Mouse (Mus musculus) intestine, embryonic 15.5 days (tissue): ENCODE data around the gene Trim2. TPM values are rescaled to one million over a fixed set of nuclear protein-coding genes. Genes with fewer than 3 reads are reported as not detected.
A peak's percentile ranks its signal among the peaks of the same experiment; 100 is the strongest.

Experiments used
- ATAC-seq: fragments of 200-750 bp; cut with Nextera tagmentation; 2 replicates; pipeline ENCODE4 v1.8.0; 2017; ENCODE audit warnings: moderate TSS enrichment, moderate library complexity
- H3K27ac ChIP-seq: fragments of 300-500 bp; sonication (generic); 2 replicates; pipeline ENCODE4 v1.5.1; 2015; ENCODE audit warnings: mild to moderate bottlenecking, inconsistent platforms
- H3K27me3 ChIP-seq: fragments of 300-500 bp; sonication (generic); replicated peaks from 2 replicates; pipeline ENCODE4 v1.6.1; 2015; ENCODE audit warnings: inconsistent platforms
- H3K36me3 ChIP-seq: fragments of 300-500 bp; sonication (generic); 2 replicates; pipeline ENCODE4 v1.6.1; 2015; ENCODE audit warnings: inconsistent platforms
- H3K4me1 ChIP-seq: fragments of 300-500 bp; sonication (generic); replicated peaks from 2 replicates; pipeline ENCODE4 v1.6.1; 2015; ENCODE audit warnings: inconsistent platforms
- H3K4me2 ChIP-seq: fragments of 300-500 bp; sonication (generic); replicated peaks from 2 replicates; pipeline ENCODE4 v1.6.1; 2015; ENCODE audit warnings: mild to moderate bottlenecking, inconsistent platforms
- H3K4me3 ChIP-seq: fragments of 300-500 bp; sonication (generic); replicated peaks from 2 replicates; pipeline ENCODE4 v1.5.1; 2015; ENCODE audit warnings: inconsistent platforms
- H3K9ac ChIP-seq: fragments of 300-500 bp; sonication (generic); 2 replicates; pipeline ENCODE4 v1.6.1; 2015; ENCODE audit warnings: inconsistent platforms
- H3K9me3 ChIP-seq: fragments of 300-500 bp; sonication (generic); 2 replicates; pipeline ENCODE4 v1.6.1; 2016; ENCODE audit warnings: inconsistent platforms
- WGBS: fragments of 180-500 bp; shearing (Covaris S2); methylation state at CpG from one replicate; pipeline ENCODE4 v1.1.7; 2015; 5-methylcytosine and 5-hydroxymethylcytosine counted together
- polyA plus RNA-seq: library from polyadenylated mRNA; unstranded; fragments of >200 nt; fragmentation: Nextera tagmentation; extraction: Ambion mirVana; gene quantifications from 2 replicates; pipeline ENCODE4 v1.2.1, GENCODE M21; 2015

Gene Trim2
- polyA plus RNA-seq, 1 experiment from 2014 or later: 57.2 TPM

DNA sequence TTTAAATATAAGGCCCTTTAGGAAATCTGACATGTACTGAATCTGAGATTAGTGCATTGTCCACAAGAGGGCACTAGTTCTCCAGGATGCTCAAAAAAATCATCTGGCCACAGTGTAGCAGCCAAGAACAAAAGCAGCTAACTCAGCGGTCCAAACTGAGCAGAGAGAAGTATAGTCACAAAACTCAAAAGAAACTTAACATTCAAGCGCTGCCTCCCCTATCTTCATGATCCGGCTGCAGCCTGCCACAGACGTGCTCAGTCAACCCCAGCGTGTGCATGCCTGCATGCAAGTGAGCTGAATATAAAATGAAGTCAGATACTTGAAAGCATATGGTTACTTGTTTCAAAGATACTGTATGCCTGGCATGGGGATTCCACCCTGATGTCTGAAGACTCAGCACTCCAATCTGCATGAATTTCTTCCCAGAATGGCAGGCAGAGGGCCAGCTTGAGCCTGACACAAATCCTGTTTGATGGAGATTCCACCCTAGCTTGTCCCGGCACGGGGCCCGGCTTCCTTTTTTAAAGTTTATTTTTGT is 8.0 kb upstream of the Trim2 start:
- Histone ChIP-seq H3K27me3 (no peaks in the 10 kb centered on the region), H3K4me1 (0 out of 2 replicates have a peak, but pooled peaks cover 7% of the 10 kb centered on the region), H3K36me3 (no peaks in the 10 kb centered on the region), H3K27ac (0 out of 2 replicates have a peak overlapping the region, but pooled peaks have one; percentile 54), H3K4me3 (no peak overlapping the region), H3K9me3 (no peaks in the 10 kb centered on the region), H3K9ac (no peak overlapping the region), H3K4me2 (peak overlapping the region; percentile 40)
- 26% methylated on average over 8 of the region's 8 CpGs for WGBS
- peak; percentile 67 for ATAC-seq

DNA sequence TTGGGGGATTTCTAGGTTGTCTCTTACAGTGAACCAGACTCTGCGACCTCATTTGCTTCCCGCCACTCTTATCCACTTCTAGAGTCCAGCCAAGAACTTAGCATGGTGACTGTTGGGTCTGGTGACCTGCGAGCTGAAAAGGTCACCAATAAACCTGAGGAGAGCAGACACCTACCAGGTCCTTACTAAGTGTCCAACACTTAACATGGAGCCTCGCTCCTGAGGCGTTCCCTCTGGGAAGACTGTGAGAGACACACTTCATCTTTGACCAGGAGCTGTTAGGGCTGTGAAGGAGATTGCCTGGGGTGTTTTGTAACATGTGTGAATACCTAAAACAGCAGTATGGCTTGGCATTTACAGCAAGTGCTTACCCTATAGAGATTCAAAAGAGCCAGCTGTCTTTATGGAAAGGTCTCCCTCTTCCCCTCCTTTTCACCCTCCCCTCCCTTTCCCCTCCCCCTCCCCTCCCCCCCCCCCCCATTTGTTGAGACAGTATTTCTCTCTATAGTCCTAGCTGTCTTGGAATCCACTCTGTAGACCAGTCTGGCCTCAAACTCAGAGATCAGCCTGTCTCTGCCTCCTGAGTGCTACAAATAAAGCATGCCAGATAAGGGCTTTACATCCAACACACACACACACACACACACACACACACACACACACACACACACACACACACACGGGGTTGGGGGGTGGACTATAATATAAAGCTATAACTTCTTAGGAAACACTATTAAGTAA is 7.3 kb upstream of the Trim2 start:
- no peaks in the 10 kb centered on the region for H3K27me3 ChIP-seq
- WGBS: 75% methylated on average over 6 of the region's 6 CpGs
- no peaks in the 10 kb centered on the region for H3K9me3 ChIP-seq
- H3K27ac ChIP-seq: no peak overlapping the region
- H3K9ac ChIP-seq: no peak overlapping the region
- no peak for ATAC-seq
- H3K4me1 ChIP-seq: 0 out of 2 replicates have a peak, but pooled peaks cover 7% of the 10 kb centered on the region
- H3K4me2 ChIP-seq: no peak overlapping the region
- no peak overlapping the region for H3K4me3 ChIP-seq
- no peaks in the 10 kb centered on the region for H3K36me3 ChIP-seq

DNA sequence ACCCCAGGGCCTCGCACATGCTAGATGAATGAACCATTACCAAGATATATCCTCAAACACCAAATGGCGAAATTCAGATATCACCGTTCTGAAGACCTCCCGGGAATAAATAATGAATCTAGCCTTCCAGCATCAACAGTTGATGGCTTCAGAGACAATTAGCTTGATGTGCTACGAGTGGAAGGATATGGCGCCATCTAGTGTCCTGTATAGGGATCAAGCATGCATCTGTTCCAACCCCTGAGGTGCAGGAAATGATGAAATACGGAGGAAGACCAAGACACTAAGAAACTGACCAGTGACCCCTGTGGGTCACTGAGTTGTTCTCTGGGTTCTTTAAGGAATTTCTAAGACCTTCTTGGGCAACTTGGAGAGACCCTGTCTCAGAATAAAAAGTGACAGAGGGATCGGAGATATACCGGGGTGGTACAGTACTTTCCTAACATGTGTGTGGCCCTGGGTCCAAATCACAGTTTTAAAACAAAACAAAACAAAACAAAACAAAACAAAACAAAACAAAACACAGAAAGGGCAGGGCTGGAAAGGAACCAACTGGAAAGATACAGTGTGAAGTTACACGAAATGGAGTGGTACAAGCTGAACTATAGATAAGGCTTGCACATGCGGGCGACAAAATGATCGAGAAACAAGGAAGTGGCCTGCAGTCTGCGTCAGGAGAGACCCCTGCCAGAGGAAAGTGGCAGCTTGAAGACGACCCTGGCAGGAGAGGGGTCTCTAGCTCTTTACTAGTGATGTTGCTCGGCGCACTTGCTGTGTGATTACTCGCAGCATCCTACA is 6.5 kb upstream of the Trim2 start:
- Histone ChIP-seq H3K4me1 (0 out of 2 replicates have a peak, but pooled peaks cover 7% of the 10 kb centered on the region), H3K27me3 (no peaks in the 10 kb centered on the region), H3K4me3 (no peak overlapping the region), H3K9ac (no peak overlapping the region), H3K36me3 (no peaks in the 10 kb centered on the region), H3K27ac (no peak overlapping the region), H3K9me3 (no peaks in the 10 kb centered on the region), H3K4me2 (no peak overlapping the region)
- ATAC-seq: peak; percentile 52; the same call in 1 of the 2 replicates
- WGBS: 50% methylated on average over 18 of the region's 18 CpGs

DNA sequence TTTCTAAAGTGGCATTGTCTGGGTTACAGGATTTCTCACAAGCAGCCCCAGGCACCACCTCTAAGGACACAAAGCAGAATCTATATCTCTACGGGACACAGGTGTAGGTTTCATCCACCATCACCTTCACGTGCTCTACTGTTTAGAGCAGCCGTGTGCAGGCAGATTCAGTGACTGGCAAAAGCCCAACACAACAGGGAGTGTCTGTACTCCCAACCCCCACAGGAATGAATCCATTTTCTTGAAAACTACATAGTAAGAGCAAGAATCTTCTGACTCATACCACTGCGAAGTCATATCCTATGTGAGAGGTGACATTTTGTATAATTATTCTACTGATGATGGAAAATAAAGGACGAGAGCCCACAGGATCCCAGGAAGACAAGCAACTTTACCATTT is 5.6 kb upstream of the Trim2 start:
- Histone ChIP-seq H3K9ac (no peak overlapping the region), H3K27me3 (no peaks in the 10 kb centered on the region), H3K4me3 (no peak overlapping the region), H3K36me3 (no peaks in the 10 kb centered on the region), H3K27ac (no peak overlapping the region), H3K9me3 (no peaks in the 10 kb centered on the region), H3K4me1 (0 out of 2 replicates have a peak, but pooled peaks cover 7% of the 10 kb centered on the region), H3K4me2 (no peak overlapping the region)
- 79% methylated on average over 5 of the region's 5 CpGs for WGBS
- ATAC-seq: no peak

DNA sequence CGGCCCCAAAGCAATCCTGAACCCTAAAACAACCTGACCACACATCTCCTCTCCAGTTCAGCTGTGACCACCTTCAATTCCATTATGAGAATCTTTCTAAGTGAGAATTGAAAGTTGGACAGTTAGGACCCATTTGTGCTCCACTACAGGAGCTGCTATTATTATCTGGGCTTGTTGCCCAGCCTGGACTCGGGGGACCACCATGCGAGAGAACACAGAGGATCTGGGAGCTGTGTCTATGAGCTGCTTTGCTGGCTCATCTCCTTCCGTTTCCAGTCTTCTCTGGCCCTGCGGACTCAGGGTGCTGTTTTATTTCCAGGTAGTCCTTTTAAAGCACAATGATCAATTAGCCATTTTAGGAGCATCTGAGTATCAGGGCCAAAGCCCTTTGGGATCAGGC is 839 bp upstream of the Trim2 start:
- Histone ChIP-seq H3K9ac (no peak overlapping the region), H3K4me3 (no peak overlapping the region), H3K36me3 (no peaks in the 10 kb centered on the region), H3K27ac (no peak overlapping the region), H3K27me3 (peaks cover 24% of the 10 kb centered on the region; the same call in 1 of the 2 replicates), H3K4me1 (peaks cover 16% of the 10 kb centered on the region), H3K9me3 (no peaks in the 10 kb centered on the region), H3K4me2 (no peak overlapping the region)
- WGBS: 70% methylated on average over 5 of the region's 5 CpGs
- no peak for ATAC-seq

DNA sequence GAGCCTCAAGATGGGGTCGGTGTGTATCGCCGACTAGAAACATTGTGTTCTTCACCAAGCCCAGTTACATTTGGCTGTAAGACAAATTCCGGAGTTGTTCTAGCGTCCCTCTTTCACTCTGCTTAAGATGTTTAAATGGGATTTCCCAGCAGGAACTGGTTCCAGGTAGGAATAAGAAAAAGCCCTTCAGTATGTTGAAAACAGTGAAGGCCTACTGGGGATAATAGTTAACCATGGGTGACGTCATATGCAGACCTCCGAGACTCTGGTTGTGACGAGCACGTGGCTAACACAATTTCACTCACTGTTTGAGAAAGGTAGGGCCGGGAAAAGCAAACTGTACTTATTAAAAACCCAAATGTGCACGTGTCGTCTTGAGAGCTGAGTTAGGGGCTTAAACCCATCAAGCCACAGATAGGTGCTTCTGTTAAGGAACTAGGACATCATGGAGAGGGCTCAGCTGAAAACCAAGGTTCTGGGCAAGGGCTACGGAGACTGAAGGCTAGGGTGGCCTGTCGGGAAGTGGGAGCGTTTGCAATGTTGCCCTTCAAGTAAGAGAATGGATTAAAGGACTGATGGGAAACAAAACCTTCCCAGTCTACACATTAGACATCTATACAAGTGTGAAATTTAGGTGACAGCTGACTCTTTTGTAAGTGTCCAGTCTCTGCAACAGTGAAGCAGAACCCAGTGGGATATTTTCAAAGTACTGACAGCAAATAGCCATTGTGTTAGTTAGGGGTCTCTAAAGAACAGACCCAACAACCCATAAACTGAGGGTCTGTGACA is 761 bp downstream of the Trim2 start:
- peak overlapping the region; percentile 38; the same call in 1 of the 2 replicates for H3K4me3 ChIP-seq
- no peaks in the 10 kb centered on the region for H3K36me3 ChIP-seq
- WGBS: 46% methylated on average over 15 of the region's 15 CpGs
- H3K4me1 ChIP-seq: peaks cover 16% of the 10 kb centered on the region
- no peak overlapping the region for H3K27ac ChIP-seq
- H3K27me3 ChIP-seq: peaks cover 24% of the 10 kb centered on the region; the same call in 1 of the 2 replicates
- no peaks in the 10 kb centered on the region for H3K9me3 ChIP-seq
- ATAC-seq: no peak
- peak overlapping the region; percentile 93; the same call in 1 of the 2 replicates for H3K4me2 ChIP-seq
- H3K9ac ChIP-seq: no peak overlapping the region

DNA sequence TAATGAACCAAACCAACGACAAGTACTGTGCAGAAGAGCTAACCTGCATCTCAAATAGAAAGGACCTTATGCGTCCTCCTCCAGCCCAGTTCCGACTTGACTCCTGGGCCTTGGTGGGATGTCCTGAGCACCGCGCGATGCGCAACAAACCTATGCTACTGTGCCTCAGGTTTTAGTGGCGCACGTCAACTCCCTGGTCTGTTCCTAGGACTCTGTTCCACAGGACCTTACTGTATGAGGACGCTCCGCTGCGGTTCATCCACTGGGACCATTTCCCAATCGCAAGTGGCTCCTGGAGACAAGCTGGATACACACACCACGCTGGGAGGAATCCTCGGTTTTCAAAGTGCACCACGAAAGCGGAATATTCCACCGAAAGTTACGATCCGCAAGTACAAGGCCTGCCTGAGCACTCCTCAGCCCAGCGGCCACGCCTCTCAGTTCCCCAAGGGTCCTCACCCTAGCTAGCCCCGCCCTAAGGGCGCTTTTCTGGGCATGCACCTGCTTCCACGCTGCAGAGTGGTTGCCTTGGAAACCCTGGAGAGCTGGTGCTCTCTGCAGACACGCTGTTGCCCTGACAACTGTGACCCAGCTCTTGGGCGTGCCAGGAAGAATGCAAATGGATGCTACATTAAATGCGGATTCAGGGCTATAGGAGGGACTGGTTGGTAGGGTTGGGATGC is 1.5 kb downstream of the Trim2 start:
- H3K4me3 ChIP-seq: peak overlapping the region; percentile 38
- H3K9me3 ChIP-seq: no peaks in the 10 kb centered on the region
- peak overlapping the region; percentile 93 for H3K4me2 ChIP-seq
- H3K36me3 ChIP-seq: no peaks in the 10 kb centered on the region
- peaks cover 16% of the 10 kb centered on the region for H3K4me1 ChIP-seq
- H3K9ac ChIP-seq: 0 out of 2 replicates have a peak overlapping the region, but pooled peaks have one; percentile 45
- H3K27me3 ChIP-seq: peaks cover 24% of the 10 kb centered on the region; the same call in 1 of the 2 replicates
- H3K27ac ChIP-seq: no peak overlapping the region
- 1% methylated on average over 28 of the region's 28 CpGs for WGBS
- ATAC-seq: peak; percentile 92

DNA sequence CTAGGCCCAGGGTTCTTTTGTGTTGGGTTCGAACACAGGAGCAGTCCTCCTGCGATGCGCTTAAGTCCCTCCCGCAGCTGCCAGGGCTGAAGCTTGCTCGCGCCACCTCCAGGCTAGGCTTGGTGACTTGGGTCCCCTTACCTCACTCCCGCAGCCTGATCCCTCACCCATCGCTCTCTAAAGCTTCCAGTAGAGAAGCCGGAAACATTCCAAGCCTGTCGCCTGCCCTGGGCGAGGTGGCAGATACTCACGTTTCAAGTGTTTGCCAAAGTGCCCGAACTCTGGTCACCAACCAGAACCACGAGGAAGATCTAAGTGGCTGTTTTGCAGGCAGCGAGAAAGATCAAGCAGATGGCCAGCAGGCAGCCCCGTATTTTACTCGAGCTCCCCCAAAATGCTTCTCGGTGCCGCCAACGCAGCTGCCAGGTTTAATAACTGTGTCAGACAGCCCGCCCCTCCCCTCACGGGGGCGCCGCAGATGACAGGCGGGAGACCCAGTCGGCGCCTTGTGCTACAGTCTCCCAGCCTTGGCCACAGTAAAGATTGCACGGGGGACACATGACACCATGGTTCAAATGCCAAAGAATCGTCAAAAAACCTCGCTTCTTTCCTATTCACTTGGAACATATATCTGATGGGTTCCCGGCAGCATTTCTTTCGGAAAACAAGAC is 2.2 kb downstream of the Trim2 start:
- Histone ChIP-seq H3K4me2 (peak overlapping the region; percentile 93), H3K27ac (no peak overlapping the region), H3K36me3 (no peaks in the 10 kb centered on the region), H3K4me1 (peaks cover 16% of the 10 kb centered on the region), H3K9me3 (no peaks in the 10 kb centered on the region), H3K27me3 (peaks cover 24% of the 10 kb centered on the region; the same call in 1 of the 2 replicates), H3K9ac (peak overlapping the region; percentile 45), H3K4me3 (peak overlapping the region; percentile 38)
- ATAC-seq: peak; percentile 64
- WGBS: 1% methylated on average over 32 of the region's 32 CpGs

DNA sequence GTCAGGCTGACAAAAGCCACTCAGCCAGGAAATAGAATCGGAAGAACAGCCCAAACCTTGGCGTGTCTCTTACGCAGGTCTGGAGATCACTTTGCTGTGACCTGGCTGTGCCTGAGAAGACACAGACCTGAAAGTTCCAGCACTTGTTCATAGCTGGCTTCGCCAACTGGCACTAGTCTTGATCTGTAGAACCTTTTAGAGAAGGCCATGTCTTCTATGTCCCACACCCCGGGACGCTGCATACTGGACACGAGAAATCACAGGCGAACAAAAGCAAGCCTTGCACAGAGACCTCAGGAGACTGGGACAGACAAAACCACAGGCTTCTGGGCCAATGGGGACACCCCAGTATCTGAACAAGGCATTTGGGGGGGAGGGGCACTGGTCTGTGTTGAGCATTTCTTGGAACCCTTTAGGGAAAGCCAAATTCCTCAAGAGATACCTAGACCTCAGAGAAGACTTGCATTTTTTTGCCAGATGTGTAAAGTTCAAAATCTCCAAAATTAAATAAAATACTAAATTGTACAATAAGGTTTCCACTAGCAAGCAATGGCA is 3.2 kb downstream of the Trim2 start:
- Histone ChIP-seq H3K27ac (no peak overlapping the region), H3K9ac (no peak overlapping the region), H3K4me2 (peak overlapping the region; percentile 93; the same call in 1 of the 2 replicates), H3K9me3 (no peaks in the 10 kb centered on the region), H3K27me3 (peaks cover 24% of the 10 kb centered on the region; the same call in 1 of the 2 replicates), H3K4me3 (no peak overlapping the region), H3K36me3 (no peaks in the 10 kb centered on the region), H3K4me1 (peaks cover 16% of the 10 kb centered on the region)
- ATAC-seq: no peak
- 86% methylated on average over 8 of the region's 8 CpGs for WGBS

DNA sequence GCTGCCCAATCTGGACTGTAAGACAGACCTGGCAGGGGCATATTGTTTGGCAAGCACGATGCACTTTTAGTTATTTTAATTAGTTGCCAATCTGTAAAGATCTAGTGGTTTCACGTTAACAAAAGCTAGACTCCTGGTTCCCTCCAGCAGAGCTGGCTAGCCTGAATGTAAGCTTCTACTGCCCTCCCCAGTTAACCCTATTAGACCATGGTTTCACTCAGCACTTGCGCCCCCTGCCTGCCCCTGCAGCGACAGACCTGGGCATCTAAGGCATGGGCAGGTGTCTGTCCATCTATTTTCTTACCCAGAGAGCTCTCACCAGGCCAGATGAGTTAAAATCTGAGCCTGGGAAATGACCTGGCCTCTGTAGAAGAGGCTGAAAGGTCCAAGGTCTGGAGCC is 4.4 kb downstream of the Trim2 start:
- H3K4me1 ChIP-seq: peaks cover 16% of the 10 kb centered on the region
- peak; percentile 62; the same call in 1 of the 2 replicates for ATAC-seq
- no peak overlapping the region for H3K4me3 ChIP-seq
- H3K9me3 ChIP-seq: no peaks in the 10 kb centered on the region
- no peaks in the 10 kb centered on the region for H3K36me3 ChIP-seq
- no peak overlapping the region for H3K9ac ChIP-seq
- H3K4me2 ChIP-seq: no peak overlapping the region
- H3K27me3 ChIP-seq: peaks cover 24% of the 10 kb centered on the region; the same call in 1 of the 2 replicates
- 16% methylated on average over 4 of the region's 4 CpGs for WGBS
- no peak overlapping the region for H3K27ac ChIP-seq
